Mouse (Mus musculus) cerebellum, adult 9-10 months (tissue): ENCODE measurements around the gene Haus5.

Source experiments
- DNase-seq: peaks from one replicate; pipeline ENCODE4 v3.0.0; 2022

The Haus5 gene

GRCm38 (mm10) chr7:30664529-30665200 lies at the start of gene Haus5:
Gene Haus5 (minus strand): TSS chr7:30664994.
- peak; percentile 92 for DNase-seq

- DNase-seq = no peak
Observed at GRCm38 (mm10) chr7:30711942-30712341, 47.1 kb upstream of the Haus5 start, which contains the start of gene Atp4a. Gene Atp4a (plus strand): TSS chr7:30712209.

- no peak for DNase-seq
Observed at GRCm38 (mm10) chr7:30707441-30707840, 42.6 kb upstream of the Haus5 start.

DNA sequence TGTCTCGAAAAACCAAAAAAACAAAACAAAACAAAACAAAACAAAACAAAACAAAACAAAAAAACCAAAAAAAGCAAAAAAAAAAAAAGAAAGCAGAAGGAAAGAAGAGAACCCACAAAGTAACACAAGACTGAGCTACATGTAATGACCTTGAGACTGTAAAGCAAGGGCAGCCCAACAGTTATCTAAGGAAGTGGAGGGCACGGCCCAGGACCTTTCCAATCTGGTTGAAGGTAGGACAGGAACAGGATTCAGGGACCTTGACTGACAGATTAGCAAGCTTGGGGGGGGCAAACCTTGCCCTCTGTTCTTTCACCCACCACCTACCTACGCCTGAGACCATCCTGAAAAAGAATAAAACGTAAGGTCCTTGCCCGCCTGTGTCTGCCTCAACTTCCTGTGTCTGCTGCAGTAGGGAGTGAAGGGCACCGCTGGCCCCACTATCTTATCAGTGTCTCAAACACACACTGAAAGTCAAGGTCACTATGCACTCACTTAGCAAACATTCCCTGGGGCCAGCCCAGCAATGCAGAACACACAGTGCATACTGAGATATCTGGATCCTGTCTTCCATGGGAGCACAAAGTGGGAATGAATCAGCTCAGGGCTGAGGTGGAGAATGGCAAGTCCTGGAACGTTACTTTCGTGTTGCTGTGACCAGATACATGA lies 41.6 kb upstream of the Haus5 start:
- no peak for DNase-seq

DNA sequence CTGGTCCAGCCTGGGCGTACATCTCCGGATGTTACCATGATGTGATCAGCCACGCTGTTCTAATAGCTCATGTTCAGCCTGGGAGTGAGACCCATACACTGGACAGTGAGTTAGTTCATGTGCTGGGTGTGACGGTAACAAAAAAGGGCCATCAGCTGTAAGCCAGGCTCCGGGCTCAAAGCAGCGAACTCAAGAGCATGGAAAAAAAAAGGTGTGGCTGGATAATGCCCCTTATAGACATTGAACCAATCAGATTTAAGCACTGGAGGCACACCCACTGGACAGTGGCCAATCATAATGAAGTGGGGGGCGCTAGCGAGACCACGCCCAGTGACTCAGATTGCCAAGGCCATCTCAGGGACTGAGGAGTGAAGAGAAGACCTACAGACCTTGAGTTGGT lies 33.8 kb upstream of the Haus5 start, which contains the start of gene 2200002J24Rik:
Gene 2200002J24Rik (plus strand): TSS at position 338 of the 400 bp plus-strand sequence.
- no peak for DNase-seq

DNA sequence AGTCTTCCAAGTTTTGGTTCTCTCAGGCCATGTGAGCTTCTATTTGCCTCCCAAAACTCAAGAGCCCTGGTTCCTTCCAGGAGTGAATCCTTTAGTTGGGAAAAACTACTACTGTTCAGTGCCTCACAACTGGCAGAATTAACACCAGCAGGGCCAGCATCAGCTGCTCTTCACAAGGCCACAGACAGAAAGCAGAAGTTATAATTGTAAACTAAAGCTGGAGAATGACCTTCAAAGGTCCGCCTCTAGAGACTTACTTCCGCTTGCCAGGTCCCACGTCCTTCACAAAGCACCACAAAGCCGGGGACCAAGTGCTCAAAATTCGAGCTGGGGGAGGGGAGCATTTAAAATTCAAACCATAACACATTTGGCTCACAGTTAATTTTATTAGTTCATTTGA lies 33.3 kb upstream of the Haus5 start:
- DNase-seq = no peak

DNA sequence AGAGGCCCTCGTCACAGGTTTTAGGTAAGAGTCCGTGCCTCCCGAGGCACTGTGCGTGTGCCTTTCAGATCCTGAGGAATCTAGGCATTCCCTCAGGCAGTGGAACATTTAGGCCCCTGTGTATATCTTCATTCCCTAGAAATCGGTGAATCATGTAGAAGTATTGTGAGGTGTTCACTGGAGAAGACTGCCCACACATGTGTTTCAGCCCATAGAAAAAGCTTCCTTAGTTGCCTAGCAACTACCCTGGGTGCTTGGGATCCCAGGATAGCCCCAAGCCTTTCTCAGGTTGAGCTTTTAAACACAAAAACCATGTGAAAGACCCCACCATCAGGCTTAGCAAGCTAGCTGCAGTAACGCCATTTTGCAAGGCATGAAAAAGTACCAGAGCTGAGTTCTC lies 23.5 kb upstream of the Haus5 start:
- DNase-seq = no peak

GRCm38 (mm10) chr7:30683425-30683824 lies 18.6 kb upstream of the Haus5 start:
- no peak for DNase-seq

- no peak for DNase-seq
Observed at GRCm38 (mm10) chr7:30681897-30682296, 17.1 kb upstream of the Haus5 start.

GRCm38 (mm10) chr7:30678263-30678975 lies 13.6 kb upstream of the Haus5 start:
- DNase-seq = no peak

- no peak for DNase-seq
Observed at GRCm38 (mm10) chr7:30671480-30671879, 6.7 kb upstream of the Haus5 start, which contains the start of gene Pmis2. Gene Pmis2 (minus strand): TSS chr7:30671605.

DNA sequence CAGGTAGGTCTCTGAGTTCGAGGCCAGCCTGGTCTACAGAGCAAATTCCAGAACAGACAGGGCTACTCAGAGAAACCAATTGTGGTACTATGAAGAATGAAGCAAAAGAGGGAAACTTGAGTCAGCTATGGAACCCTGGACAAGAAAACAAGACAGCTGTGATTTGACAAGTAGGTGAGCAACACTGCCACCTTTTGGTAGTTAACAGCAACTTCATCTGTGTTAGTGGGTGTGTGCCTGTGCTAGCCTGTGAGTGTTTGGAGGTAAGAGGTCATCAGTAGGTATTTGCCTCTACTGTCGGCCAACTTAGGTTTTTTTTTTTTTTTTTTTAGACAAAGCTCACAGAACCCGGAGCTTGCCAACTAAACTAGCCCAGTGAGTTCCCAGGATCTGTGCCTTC lies 4.4 kb upstream of the Haus5 start:
- DNase-seq = no peak

DNA sequence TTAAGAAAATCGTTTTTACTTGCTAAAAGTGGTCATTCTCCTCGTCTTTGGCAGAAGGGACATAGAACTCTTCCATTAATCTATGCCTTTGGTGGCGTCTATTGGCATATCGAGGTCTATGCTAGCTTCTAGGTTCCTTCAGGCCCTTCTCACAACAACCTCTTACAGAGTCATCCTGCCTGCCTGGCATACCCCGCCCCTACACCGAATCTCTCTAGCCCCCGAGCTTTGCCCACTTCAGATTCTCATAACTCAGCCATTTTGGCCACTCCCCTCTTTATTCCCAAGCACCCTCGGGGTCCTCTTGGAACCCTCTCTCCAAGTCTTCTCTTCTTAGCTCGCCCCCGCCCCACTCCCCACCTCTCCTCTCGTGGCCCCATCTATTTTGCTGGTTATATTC lies 527 bp upstream of the Haus5 start:
- DNase-seq = no peak

DNA sequence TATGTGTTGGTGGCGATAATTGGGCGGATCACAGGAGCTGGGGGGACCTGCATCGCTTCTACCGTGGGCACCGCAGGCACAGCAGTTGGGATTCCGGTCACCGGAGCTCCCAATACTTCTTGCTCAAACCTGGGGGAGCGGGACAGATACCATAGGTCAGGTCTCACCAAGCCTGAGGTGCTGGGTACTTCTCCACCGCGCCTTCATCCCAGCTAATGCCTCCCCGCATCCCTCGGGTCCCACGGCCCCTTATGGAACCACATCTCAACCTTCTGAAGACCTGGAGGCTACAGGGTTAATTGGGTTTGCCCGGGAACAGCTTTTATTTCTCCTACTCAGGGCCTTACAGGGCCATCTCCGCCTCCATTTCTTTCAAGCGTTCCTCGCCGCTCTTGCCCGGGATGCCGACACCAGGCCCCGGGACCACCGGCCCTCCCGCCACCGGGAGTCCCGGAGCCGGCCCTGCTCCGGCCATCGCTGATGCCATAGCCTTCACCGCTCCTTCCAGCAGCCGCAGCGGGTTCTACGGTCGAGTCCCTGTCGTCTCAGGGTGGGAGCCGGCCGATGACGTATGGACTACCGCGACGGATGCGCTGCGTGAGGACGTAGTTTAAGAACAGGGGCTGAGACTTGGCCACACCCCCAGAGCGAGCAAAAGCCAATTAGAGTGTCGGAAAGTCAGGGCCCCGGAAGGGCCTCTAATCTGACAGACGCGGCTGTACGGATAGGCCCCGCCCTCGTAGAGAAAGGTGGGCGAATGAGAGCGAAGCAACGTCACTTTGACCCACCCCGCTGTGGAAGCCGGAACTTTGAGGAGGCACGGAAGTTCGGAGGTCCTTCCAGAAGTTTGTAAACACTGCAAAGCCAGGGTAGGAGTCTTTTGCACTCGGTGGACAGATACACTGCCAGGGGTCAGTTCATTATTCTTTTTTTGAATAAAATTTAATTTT lies 14.9 kb downstream of the Haus5 start, which contains the start of gene Rbm42:
Gene Rbm42 (minus strand): TSS at position 727 of the 950 bp plus-strand sequence.
- DNase-seq = peak; percentile 99

DNA sequence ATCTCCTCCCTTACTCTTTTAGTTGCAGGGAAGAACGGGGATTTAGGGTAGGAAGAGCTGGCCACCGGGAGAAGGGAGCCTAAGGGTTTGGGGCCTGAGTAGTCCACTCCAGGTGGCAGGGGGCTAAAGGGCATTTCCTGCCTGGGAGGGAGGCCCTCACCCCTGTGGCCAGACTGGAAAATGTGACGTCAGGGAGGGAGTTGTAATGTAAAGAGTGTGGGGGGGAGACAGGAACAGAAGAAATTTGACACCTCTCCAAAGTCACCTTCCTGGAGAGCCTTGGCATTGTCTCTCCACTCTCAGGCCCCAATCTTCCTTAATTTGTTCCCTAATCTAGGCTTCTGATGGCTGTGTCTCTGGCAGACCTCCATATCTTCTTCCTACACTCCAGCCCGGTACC lies 25.7 kb downstream of the Haus5 start:
- DNase-seq = no peak

GRCm38 (mm10) chr7:30636395-30636794 lies 28.4 kb downstream of the Haus5 start:
- no peak for DNase-seq

- no peak for DNase-seq
Observed at GRCm38 (mm10) chr7:30635752-30636151, 29.0 kb downstream of the Haus5 start, which contains the start of gene Etv2. Gene Etv2 (minus strand): TSS chr7:30635852.

DNA sequence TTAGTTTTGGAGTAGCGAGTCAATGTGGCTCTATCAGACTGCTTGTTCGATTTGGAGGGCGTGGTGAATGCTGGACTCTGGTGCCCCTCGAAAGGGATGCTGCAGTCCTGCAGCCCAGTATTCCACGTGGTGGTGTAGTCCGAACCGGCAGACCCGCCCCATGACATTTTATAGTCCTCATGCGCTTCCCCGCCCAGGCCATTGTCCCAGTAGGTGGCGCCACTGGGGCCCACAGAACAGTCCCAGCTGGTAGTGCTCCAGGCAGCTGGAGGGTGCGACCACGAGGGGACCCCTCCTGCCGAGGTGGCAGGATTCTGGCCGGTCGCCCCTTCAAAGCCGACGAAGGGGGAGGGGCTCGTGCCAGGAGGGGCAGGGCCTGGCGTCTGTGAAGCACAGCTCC lies 30.2 kb downstream of the Haus5 start:
- no peak for DNase-seq

- DNase-seq = no peak
Observed at GRCm38 (mm10) chr7:30633762-30634412, 30.9 kb downstream of the Haus5 start.

GRCm38 (mm10) chr7:30629013-30629412 lies 35.8 kb downstream of the Haus5 start:
- no peak for DNase-seq

GRCm38 (mm10) chr7:30626647-30627046 lies 38.1 kb downstream of the Haus5 start:
- DNase-seq = no peak
